Mouse (Mus musculus): ENCODE measurements at regions not wholly inside any gene's neighbourhood (a gene's known extent, or its start where the extent isn't known, plus 50 kb on each side); places are given as distances from the start of the nearest gene placed in this dataset.
"Not testable (repeated sequence)": the region's sequence is repeated elsewhere in the genome, so short reads cannot be mapped to it uniquely, and the experiment has no call there.

- DNase-seq (ENCODE audit: low spot score in 2 of 2), result peak; percentile 73 to 92
Observed at GRCm38 (mm10) chr6:81815248-81815961, 108.1 kb upstream of the Gcfc2 start.

DNA sequence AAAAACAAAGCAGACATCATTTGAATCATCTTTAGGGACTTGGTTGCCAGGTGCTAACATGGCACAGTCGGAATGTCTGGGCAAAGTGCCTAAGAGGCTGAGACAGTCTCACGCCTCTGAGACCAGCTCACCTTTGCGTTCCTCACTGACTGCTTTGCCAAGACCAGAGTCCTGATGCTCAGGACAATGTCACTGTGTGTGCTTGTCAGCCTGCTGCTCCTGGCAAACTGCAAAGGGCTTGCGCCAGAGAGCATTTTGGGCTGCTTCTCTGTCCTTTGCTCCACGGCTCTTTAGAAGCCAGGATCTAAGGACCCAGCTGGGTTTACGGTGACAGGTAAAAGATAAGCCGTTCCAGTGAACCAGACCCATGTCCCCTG is 107.5 kb upstream of the Gcfc2 start:
- DNase-seq (ENCODE audit: low spot score in 2 of 2), result peak in 1 of 2 experiments; percentile 62

- DNase-seq (ENCODE audit: low spot score in 2 of 2), result peak; percentile 68 to 92
Observed at GRCm38 (mm10) chr6:81817050-81817827, 106.2 kb upstream of the Gcfc2 start.

DNA sequence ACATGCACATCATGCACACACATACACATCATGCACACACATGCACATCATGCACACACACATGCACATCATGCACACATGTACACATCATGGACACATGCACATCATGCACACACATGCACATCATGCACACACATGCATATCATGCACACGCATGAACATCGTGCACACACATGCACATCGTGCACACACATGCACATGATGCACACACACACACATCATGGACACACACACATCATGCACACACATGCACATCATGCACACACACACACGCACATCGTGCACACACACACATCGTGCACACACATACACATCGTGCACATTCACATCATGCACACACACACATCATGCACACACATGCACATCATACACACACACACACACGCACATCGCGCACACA is 104.9 kb upstream of the Gcfc2 start:
- no peak for DNase-seq (ENCODE audit: low spot score in 2 of 2)

DNA sequence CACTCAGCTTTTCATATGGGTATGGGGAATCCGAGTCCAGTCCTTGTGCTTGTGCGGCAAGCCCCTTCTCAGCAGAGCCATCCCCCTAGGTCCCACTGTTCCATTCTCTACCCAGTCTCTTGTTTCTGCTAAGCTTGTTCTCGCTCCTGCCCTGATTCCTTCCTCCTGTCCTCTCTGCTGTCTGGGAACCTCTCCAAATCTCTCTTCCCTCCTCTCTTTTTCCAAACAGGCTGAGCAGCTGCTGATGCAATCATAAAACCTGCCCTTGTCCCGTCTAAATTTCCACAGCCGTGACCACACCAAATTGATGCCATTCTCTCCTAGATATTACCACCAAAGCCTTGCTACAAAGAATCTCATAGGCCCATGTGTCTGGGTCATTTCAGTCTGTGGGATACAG is 103.4 kb upstream of the Gcfc2 start:
- DNase-seq (ENCODE audit: low spot score in 2 of 2), result peak in 1 of 2 experiments; percentile 46

- peak in 1 of 2 experiments; percentile 70 for DNase-seq (ENCODE audit: low spot score in 2 of 2)
Observed at GRCm38 (mm10) chr6:81839474-81840153, 83.9 kb upstream of the Gcfc2 start.

DNA sequence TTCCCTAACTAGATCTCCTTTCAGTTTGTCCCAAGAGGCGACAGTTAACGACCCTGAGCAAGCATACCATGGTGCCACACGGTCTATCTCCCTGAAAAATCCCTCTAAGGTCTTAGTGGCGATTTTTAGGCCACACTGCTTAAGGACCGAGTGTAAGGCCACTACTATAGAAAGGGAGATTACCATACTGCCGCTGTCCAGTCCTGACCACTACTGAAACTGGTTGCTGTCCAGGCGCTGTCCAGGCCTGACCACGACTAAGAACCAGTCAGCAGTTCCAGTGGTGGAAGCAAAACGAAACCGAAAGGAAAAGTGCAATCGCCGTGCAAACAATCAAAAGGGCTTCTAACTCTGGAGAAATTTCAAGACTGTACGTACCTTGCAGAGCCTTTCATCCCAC is 55.3 kb upstream of the Gcfc2 start:
- DNase-seq (ENCODE audit: low spot score in 2 of 2), result not testable (repeated sequence)

Measured in layer of hippocampus, adult 18-20 months (tissue).